Mouse (Mus musculus) stomach, embryonic 16.5 days (tissue): Measurements from ENCODE around the gene Pald1. TPM values are rescaled to one million over a fixed set of nuclear protein-coding genes. Genes with fewer than 3 reads are reported as not detected.
A peak's percentile ranks its signal among the peaks of the same experiment; 100 is the strongest.

Experiments used
- ATAC-seq: fragments of 200-750 bp; cut with Nextera tagmentation; 2 replicates; pipeline ENCODE4 v1.8.0; 2017; ENCODE audit warnings: moderate number of reproducible peaks, moderate TSS enrichment; ENCODE audit not compliant: insufficient read depth, low FRiP score
- H3K27ac ChIP-seq: fragments of 300-500 bp; sonication (generic); 2 replicates; pipeline ENCODE4 v1.5.1; 2014; ENCODE audit warnings: low read length
- H3K27me3 ChIP-seq: fragments of 300-500 bp; sonication (generic); 2 replicates; pipeline ENCODE4 v1.6.1; 2014; ENCODE audit warnings: low read length, control low read depth, mixed read lengths; ENCODE audit not compliant: control insufficient read depth, insufficient read depth
- H3K36me3 ChIP-seq: fragments of 300-500 bp; sonication (generic); 2 replicates; pipeline ENCODE4 v1.6.1; 2014; ENCODE audit warnings: low read length; ENCODE audit not compliant: control insufficient read depth, insufficient read depth
- H3K4me1 ChIP-seq: fragments of 300-500 bp; sonication (generic); 2 replicates; pipeline ENCODE4 v1.6.1; 2014; ENCODE audit warnings: low read length, control low read depth, mixed read lengths; ENCODE audit not compliant: control insufficient read depth, insufficient read depth
- H3K4me2 ChIP-seq: fragments of 300-500 bp; sonication (generic); 2 replicates; pipeline ENCODE4 v1.6.1; 2014; ENCODE audit warnings: low read depth, low read length, mixed read lengths
- H3K4me3 ChIP-seq: fragments of 300-500 bp; sonication (generic); replicated peaks from 2 replicates; pipeline ENCODE4 v1.5.1; 2014; ENCODE audit warnings: mild to moderate bottlenecking, low read length
- H3K9ac ChIP-seq: fragments of 300-500 bp; sonication (generic); 2 replicates; pipeline ENCODE4 v1.6.1; 2014; ENCODE audit warnings: low read length
- H3K9me3 ChIP-seq: fragments of 300-500 bp; sonication (generic); replicated peaks from 2 replicates; pipeline ENCODE4 v1.6.1; 2016; ENCODE audit warnings: low read length, control low read depth; ENCODE audit not compliant: control insufficient read depth
- WGBS: fragments of 180-500 bp; shearing (Covaris S2); extraction: QIAGEN DNeasy Blood & Tissue Kit; methylation state at CpG from one replicate; pipeline ENCODE4 v1.1.7; 2014; 5-methylcytosine and 5-hydroxymethylcytosine counted together
- polyA plus RNA-seq: library from polyadenylated mRNA; unstranded; fragments of >200 nt; fragmentation: Nextera tagmentation; extraction: Ambion mirVana; gene quantifications from 2 replicates; pipeline ENCODE4 v1.2.1, GENCODE M21; 2015

Pald1 gene
- 17.0 and 18.1 TPM in 2 replicates for polyA plus RNA-seq

GRCm38 (mm10) chr10:61383021-61383714 is at the start of gene Pald1:
Gene Pald1 (minus strand): TSS chr10:61383530.
- peak; percentile 85 for ATAC-seq
- Histone ChIP-seq H3K4me3 (peak within 1 kb of the TSS; percentile 58), H3K4me1 (peaks cover 26% of the 10 kb centered on the region), H3K9ac (peak within 1 kb of the TSS; percentile 83), H3K27ac (0 out of 2 replicates have a peak within 1 kb of the TSS, but pooled peaks have one; percentile 21), H3K27me3 (no peaks in the 10 kb centered on the region), H3K4me2 (peak within 1 kb of the TSS; percentile 80), H3K36me3 (no peaks in the 10 kb centered on the region), H3K9me3 (no peaks in the 10 kb centered on the region)
- WGBS = under 1% methylated on average over 56 of the region's 60 CpGs

GRCm38 (mm10) chr10:61431375-61431774 is 48.0 kb upstream of the Pald1 start:
- ATAC-seq = no peak
- Histone ChIP-seq H3K4me1 (no peaks in the 10 kb centered on the region), H3K27ac (no peak overlapping the region), H3K4me2 (no peak overlapping the region), H3K27me3 (no peaks in the 10 kb centered on the region), H3K9me3 (no peaks in the 10 kb centered on the region), H3K9ac (no peak overlapping the region), H3K4me3 (no peak overlapping the region), H3K36me3 (peaks cover 11% of the 10 kb centered on the region; the same call in 1 of the 2 replicates)
- 92% methylated on average over 9 of the region's 9 CpGs for WGBS

GRCm38 (mm10) chr10:61429043-61429442 is 45.7 kb upstream of the Pald1 start:
- Histone ChIP-seq H3K36me3 (peaks cover 4% of the 10 kb centered on the region; the same call in 1 of the 2 replicates), H3K9me3 (no peaks in the 10 kb centered on the region), H3K27me3 (no peaks in the 10 kb centered on the region), H3K4me3 (no peak overlapping the region), H3K9ac (no peak overlapping the region), H3K4me1 (peaks cover 9% of the 10 kb centered on the region; the same call in 1 of the 2 replicates), H3K4me2 (no peak overlapping the region), H3K27ac (no peak overlapping the region)
- 96% methylated on average over 5 of the region's 5 CpGs for WGBS
- ATAC-seq = no peak

GRCm38 (mm10) chr10:61428416-61428815 is 45.1 kb upstream of the Pald1 start:
- Histone ChIP-seq H3K27me3 (no peaks in the 10 kb centered on the region), H3K4me3 (no peak overlapping the region), H3K4me2 (no peak overlapping the region), H3K9ac (no peak overlapping the region), H3K36me3 (peaks cover 4% of the 10 kb centered on the region; the same call in 1 of the 2 replicates), H3K27ac (no peak overlapping the region), H3K9me3 (no peaks in the 10 kb centered on the region), H3K4me1 (peaks cover 9% of the 10 kb centered on the region; the same call in 1 of the 2 replicates)
- no peak for ATAC-seq
- WGBS = 60% methylated on average over 4 of the region's 4 CpGs

- ATAC-seq = no peak
- no peak overlapping the region for H3K27ac ChIP-seq
- 81% methylated on average over 6 of the region's 6 CpGs for WGBS
Observed at GRCm38 (mm10) chr10:61427951-61428350, 44.6 kb upstream of the Pald1 start.

GRCm38 (mm10) chr10:61426251-61426757 is 43.0 kb upstream of the Pald1 start:
- no peak overlapping the region for H3K4me2 ChIP-seq
- H3K4me1 ChIP-seq = peaks cover 13% of the 10 kb centered on the region; the same call in 1 of the 2 replicates
- no peak overlapping the region for H3K9ac ChIP-seq
- H3K9me3 ChIP-seq = no peaks in the 10 kb centered on the region
- ATAC-seq = no peak
- 38% methylated on average over 2 of the region's 2 CpGs for WGBS
- no peak overlapping the region for H3K27ac ChIP-seq
- no peak overlapping the region for H3K4me3 ChIP-seq
- no peaks in the 10 kb centered on the region for H3K27me3 ChIP-seq
- no peaks in the 10 kb centered on the region for H3K36me3 ChIP-seq

More at GRCm38 (mm10) chr10:61427951-61428350, 44.6 kb upstream of the Pald1 start:
- Histone ChIP-seq H3K9ac (no peak overlapping the region), H3K36me3 (peaks cover 4% of the 10 kb centered on the region; the same call in 1 of the 2 replicates), H3K9me3 (no peaks in the 10 kb centered on the region), H3K27me3 (no peaks in the 10 kb centered on the region), H3K4me2 (no peak overlapping the region), H3K4me3 (no peak overlapping the region), H3K4me1 (peaks cover 10% of the 10 kb centered on the region; the same call in 1 of the 2 replicates)

GRCm38 (mm10) chr10:61425047-61425446 is 41.7 kb upstream of the Pald1 start:
- no peak for ATAC-seq
- Histone ChIP-seq H3K4me1 (peaks cover 13% of the 10 kb centered on the region; the same call in 1 of the 2 replicates), H3K27ac (no peak overlapping the region), H3K4me2 (no peak overlapping the region), H3K9ac (no peak overlapping the region), H3K36me3 (no peaks in the 10 kb centered on the region), H3K4me3 (no peak overlapping the region), H3K9me3 (no peaks in the 10 kb centered on the region), H3K27me3 (peaks cover 6% of the 10 kb centered on the region)
- 66% methylated on average over 2 of the region's 2 CpGs for WGBS

GRCm38 (mm10) chr10:61424500-61424899 is 41.2 kb upstream of the Pald1 start:
- no peak overlapping the region for H3K9ac ChIP-seq
- no peaks in the 10 kb centered on the region for H3K36me3 ChIP-seq
- peaks cover 13% of the 10 kb centered on the region; the same call in 1 of the 2 replicates for H3K4me1 ChIP-seq
- ATAC-seq = no peak
- H3K27me3 ChIP-seq = peaks cover 11% of the 10 kb centered on the region
- no peak overlapping the region for H3K4me2 ChIP-seq
- WGBS = 33% methylated on average over 7 of the region's 7 CpGs
- H3K4me3 ChIP-seq = no peak overlapping the region
- H3K27ac ChIP-seq = no peak overlapping the region
- H3K9me3 ChIP-seq = no peaks in the 10 kb centered on the region

GRCm38 (mm10) chr10:61423289-61423688 is 40.0 kb upstream of the Pald1 start:
- 62% methylated on average over 10 of the region's 10 CpGs for WGBS
- no peak overlapping the region for H3K9ac ChIP-seq
- H3K27me3 ChIP-seq = peaks cover 23% of the 10 kb centered on the region
- H3K36me3 ChIP-seq = no peaks in the 10 kb centered on the region
- no peak for ATAC-seq
- H3K9me3 ChIP-seq = no peaks in the 10 kb centered on the region
- H3K4me3 ChIP-seq = no peak overlapping the region
- peaks cover 17% of the 10 kb centered on the region for H3K4me1 ChIP-seq
- H3K27ac ChIP-seq = no peak overlapping the region
- H3K4me2 ChIP-seq = no peak overlapping the region
